Mouse (Mus musculus) left cerebral cortex, postnatal 10 days (tissue): Measurements from ENCODE around the gene Dusp9. TPM values are rescaled to one million over a fixed set of nuclear protein-coding genes. Genes with fewer than 3 reads are reported as not detected.

Experiments used
- DNase-seq, 2 experiments: peaks; one replicate each; pipeline ENCODE4 v3.0.0; 2021 to 2022; ENCODE audit warnings: low spot score in 2 of 2, mixed read lengths in 1 of 2; ENCODE audit errors: extremely low spot score in 1 of 2
- intact Hi-C: fragments of 180-260 bp; cut with DNase I; formaldehyde crosslinking; loops from one replicate; pipeline ENCODE4 v1.15.1; 2025
- total RNA-seq, 2 experiments: library from RNA; stranded (reverse); gene quantifications; 2 replicates each; pipeline ENCODE4 v1.2.3; 2021

Dusp9 gene
- total RNA-seq, 2 experiments from 2014 or later: 0.47 to 0.87 TPM

GRCm38 (mm10) chrX:73658936-73659574 lies 19.8 kb downstream of the Dusp9 start:
- intact Hi-C loops: no loop called here
- no peak for DNase-seq

- intact Hi-C loops: no loop called here
- DNase-seq: peak in 1 of 2 experiments; percentile 57
Observed at GRCm38 (mm10) chrX:73659575-73660283, 20.5 kb downstream of the Dusp9 start, which contains the start of gene Pnck. TSS of gene Pnck (minus strand) at chrX:73660117.

GRCm38 (mm10) chrX:73660284-73660665 lies 21.1 kb downstream of the Dusp9 start:
- intact Hi-C loops: no loop called here

GRCm38 (mm10) chrX:73663143-73663542 lies 23.9 kb downstream of the Dusp9 start:
- DNase-seq: no peak
- intact Hi-C loops: no loop called here

More at GRCm38 (mm10) chrX:73660284-73660665, 21.1 kb downstream of the Dusp9 start:
- no peak for DNase-seq

- intact Hi-C loops: no loop called here
- peak in 1 of 2 experiments; percentile 50 for DNase-seq
Observed at GRCm38 (mm10) chrX:73672031-73672431, 32.8 kb downstream of the Dusp9 start.

GRCm38 (mm10) chrX:73672879-73673618 lies 33.8 kb downstream of the Dusp9 start, which contains the start of gene Slc6a8:
TSS of gene Slc6a8 (plus strand) at chrX:73673150.
- intact Hi-C loops: no loop called here

GRCm38 (mm10) chrX:73673619-73673967 lies 34.4 kb downstream of the Dusp9 start:
- intact Hi-C loops: no loop called here
- no peak for DNase-seq

More at GRCm38 (mm10) chrX:73672879-73673618, 33.8 kb downstream of the Dusp9 start, which contains the start of gene Slc6a8:
- DNase-seq: peak in 1 of 2 experiments; percentile 78

GRCm38 (mm10) chrX:73673968-73674661 lies 34.9 kb downstream of the Dusp9 start:
- DNase-seq: peak in 1 of 2 experiments; percentile 40
- intact Hi-C loops: no loop called here

- intact Hi-C loops: no loop called here
- no peak for DNase-seq
Observed at GRCm38 (mm10) chrX:73675231-73675630, 36.0 kb downstream of the Dusp9 start.

DNA sequence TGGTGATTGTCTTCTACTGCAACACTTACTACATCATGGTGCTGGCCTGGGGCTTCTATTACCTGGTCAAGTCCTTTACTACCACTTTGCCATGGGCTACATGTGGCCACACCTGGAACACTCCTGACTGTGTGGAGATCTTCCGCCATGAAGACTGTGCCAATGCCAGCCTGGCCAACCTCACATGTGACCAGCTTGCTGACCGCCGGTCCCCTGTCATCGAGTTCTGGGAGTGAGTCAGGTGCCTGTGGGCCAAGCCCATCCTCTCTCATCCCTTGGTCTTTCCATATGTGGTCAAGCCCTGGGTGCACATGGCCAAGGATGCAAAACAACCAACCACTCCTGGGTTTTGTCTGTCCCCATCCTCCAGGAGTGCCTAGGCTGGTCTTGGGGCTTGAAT lies 37.4 kb downstream of the Dusp9 start:
- no peak for DNase-seq
- intact Hi-C loops: no loop called here

GRCm38 (mm10) chrX:73684156-73684555 lies 44.9 kb downstream of the Dusp9 start:
- intact Hi-C loops: no loop called here
- DNase-seq: no peak

GRCm38 (mm10) chrX:73684978-73685377 lies 45.8 kb downstream of the Dusp9 start:
- no peak for DNase-seq
- intact Hi-C loops: no loop called here

DNA sequence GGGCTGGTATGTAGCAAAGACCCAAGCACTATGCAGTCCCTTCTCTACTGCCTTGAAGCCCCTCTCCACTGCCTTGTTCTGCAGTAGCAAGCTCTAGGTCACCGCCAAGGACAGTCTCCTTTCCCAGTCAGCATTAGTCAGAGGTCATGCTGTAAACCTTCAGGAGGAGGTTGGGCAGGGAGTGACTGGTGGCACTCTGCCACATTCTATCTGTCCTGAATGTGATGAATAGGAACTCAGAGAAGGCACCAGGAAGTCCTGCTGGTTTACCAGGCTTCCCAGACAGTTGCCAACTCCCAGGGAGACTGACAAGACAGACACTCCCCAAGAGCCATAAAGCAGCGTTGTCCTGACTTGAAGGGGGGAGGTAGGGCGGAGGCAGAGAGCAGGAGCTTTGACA lies 46.4 kb downstream of the Dusp9 start:
- intact Hi-C loops: no loop called here
- no peak for DNase-seq

GRCm38 (mm10) chrX:73690917-73691629 lies 51.9 kb downstream of the Dusp9 start:
- intact Hi-C loops: no loop called here
- DNase-seq: peak in 1 of 2 experiments; percentile 16

Other genes starting within 250 kb of the Dusp9 start
- under 1 TPM; 0.19 to 0.24 TPM for gene Gm18336, start 240.7 kb upstream of the Dusp9 start, total RNA-seq
- gene Zfp92, start 228.3 kb upstream of the Dusp9 start, total RNA-seq: 1 to 10 TPM; 2.5 to 3.1 TPM
- not detected for gene Trex2, start 204.1 kb upstream of the Dusp9 start, total RNA-seq
- 10 to 100 TPM; 13.7 to 15.0 TPM for gene Haus7, start 180.4 kb upstream of the Dusp9 start, total RNA-seq
- gene Bgn, start 155.8 kb upstream of the Dusp9 start, total RNA-seq: 10 to 100 TPM; 33.2 to 34.7 TPM
- gene Atp2b3, start 136.3 kb upstream of the Dusp9 start, total RNA-seq: 10 to 100 TPM; 63.9 to 64.2 TPM
- gene Pnck, start 20.7 kb downstream of the Dusp9 start, total RNA-seq: 100 to 1,000 TPM; 152 to 154 TPM
- 10 to 100 TPM; 61.8 to 64.8 TPM for gene Slc6a8, start 33.7 kb downstream of the Dusp9 start, total RNA-seq
- gene Bcap31, start 76.8 kb downstream of the Dusp9 start, total RNA-seq: 10 to 100 TPM; 71.6 to 77.0 TPM
- gene Abcd1, start 77.2 kb downstream of the Dusp9 start, total RNA-seq: 10 to 100 TPM; 15.0 to 16.2 TPM
- gene Plxnb3, start 117.7 kb downstream of the Dusp9 start, total RNA-seq: 1 to 10 TPM; 4.5 to 6.8 TPM
- 1 to 10 TPM; 1.8 to 2.2 TPM for gene Srpk3, start 135.0 kb downstream of the Dusp9 start, total RNA-seq
- 100 to 1,000 TPM; 148 to 149 TPM for gene Idh3g, start 147.5 kb downstream of the Dusp9 start, total RNA-seq
- gene Ssr4, start 147.6 kb downstream of the Dusp9 start, total RNA-seq: 100 to 1,000 TPM in 1 of 2 experiments, 10 to 100 TPM in 1; 98.0 to 117 TPM
- 100 to 1,000 TPM; 121 to 134 TPM for gene Pdzd4, start 185.6 kb downstream of the Dusp9 start, total RNA-seq